Mouse (Mus musculus): ENCODE results near the gene Brpf3. TPM values are rescaled to one million over a fixed set of nuclear protein-coding genes. Genes with fewer than 3 reads are reported as not detected.
"Not testable (repeated sequence)": the region's sequence is repeated elsewhere in the genome, so short reads cannot be mapped to it uniquely, and the experiment has no call there.

Brpf3 gene
- polyA plus RNA-seq, 1 experiment from 2014 or later = 7.0 TPM

GRCm38 (mm10) chr17:28801474-28802005, 650 bp downstream of the Brpf3 start:
- peak; percentile 99 for ATAC-seq (ENCODE audit: low FRiP score)
- WGBS = under 1% methylated on average over 33 of the region's 42 CpGs

GRCm38 (mm10) chr17:28802006-28802481, 1.2 kb downstream of the Brpf3 start:
- Histone ChIP-seq H3K4me3 (replicated peaks) (peak overlapping the region; percentile 75), H3K9ac (replicated peaks) (peak overlapping the region; percentile 59), H3K27ac (replicated peaks) (peak overlapping the region; percentile 99), H3K4me1 (peaks cover 32% of the 10 kb centered on the region), H3K36me3 (peaks cover 11% of the 10 kb centered on the region), H3K9me3 (replicated peaks) (no peaks in the 10 kb centered on the region), H3K4me2 (peak overlapping the region; percentile 90), H3K27me3 (replicated peaks) (no peaks in the 10 kb centered on the region)
- under 1% methylated on average over 18 of the region's 18 CpGs for WGBS
- ATAC-seq (ENCODE audit: low FRiP score) = peak; percentile 26

More at GRCm38 (mm10) chr17:28801474-28802005, 650 bp downstream of the Brpf3 start:
- peak overlapping the region; percentile 75 for H3K4me3 ChIP-seq (replicated peaks)
- H3K36me3 ChIP-seq = peaks cover 6% of the 10 kb centered on the region
- peak overlapping the region; percentile 98 for H3K4me2 ChIP-seq
- H3K4me1 ChIP-seq = peaks cover 32% of the 10 kb centered on the region
- H3K27me3 ChIP-seq (replicated peaks) = no peaks in the 10 kb centered on the region
- H3K9me3 ChIP-seq (replicated peaks) = no peaks in the 10 kb centered on the region
- peak overlapping the region; percentile 96 for H3K9ac ChIP-seq (replicated peaks)
- peak overlapping the region; percentile 99 for H3K27ac ChIP-seq (replicated peaks)

GRCm38 (mm10) chr17:28803316-28803715, 2.4 kb downstream of the Brpf3 start:
- Histone ChIP-seq H3K4me3 (replicated peaks) (no peak overlapping the region), H3K27ac (replicated peaks) (no peak overlapping the region), H3K36me3 (peaks cover 21% of the 10 kb centered on the region), H3K4me2 (no peak overlapping the region), H3K9ac (replicated peaks) (no peak overlapping the region), H3K4me1 (peaks cover 32% of the 10 kb centered on the region), H3K9me3 (replicated peaks) (no peaks in the 10 kb centered on the region), H3K27me3 (replicated peaks) (no peaks in the 10 kb centered on the region)
- WGBS = 71% methylated on average over 1 of the region's 1 CpGs
- no peak for ATAC-seq (ENCODE audit: low FRiP score)

- Histone ChIP-seq H3K4me3 (replicated peaks) (no peak overlapping the region), H3K27me3 (replicated peaks) (no peaks in the 10 kb centered on the region), H3K9me3 (replicated peaks) (no peaks in the 10 kb centered on the region), H3K4me1 (peaks cover 21% of the 10 kb centered on the region), H3K9ac (replicated peaks) (no peak overlapping the region), H3K27ac (replicated peaks) (no peak overlapping the region), H3K4me2 (no peak overlapping the region), H3K36me3 (peaks cover 35% of the 10 kb centered on the region)
- ATAC-seq (ENCODE audit: low FRiP score) = no peak
- WGBS = 97% methylated on average over 6 of the region's 6 CpGs
These were observed 4.1 kb downstream of the Brpf3 start for GRCm38 (mm10) chr17:28804973-28805372.

- no peak for ATAC-seq (ENCODE audit: low FRiP score)
- H3K9ac ChIP-seq (replicated peaks) = no peak overlapping the region
- H3K36me3 ChIP-seq = peaks cover 47% of the 10 kb centered on the region
- no peaks in the 10 kb centered on the region for H3K9me3 ChIP-seq (replicated peaks)
- H3K4me2 ChIP-seq = no peak overlapping the region
- WGBS = 97% methylated on average over 19 of the region's 19 CpGs
- peaks cover 14% of the 10 kb centered on the region for H3K4me1 ChIP-seq
- no peak overlapping the region for H3K4me3 ChIP-seq (replicated peaks)
- no peak overlapping the region for H3K27ac ChIP-seq (replicated peaks)
- H3K27me3 ChIP-seq (replicated peaks) = no peaks in the 10 kb centered on the region
These were observed 5.9 kb downstream of the Brpf3 start for GRCm38 (mm10) chr17:28806770-28807169.

- no peak for ATAC-seq (ENCODE audit: low FRiP score)
- H3K27me3 ChIP-seq (replicated peaks) = no peaks in the 10 kb centered on the region
- no peak overlapping the region for H3K4me3 ChIP-seq (replicated peaks)
- peaks cover 61% of the 10 kb centered on the region for H3K36me3 ChIP-seq
- H3K4me2 ChIP-seq = no peak overlapping the region
- WGBS = over 99% methylated on average over 8 of the region's 8 CpGs
- no peak overlapping the region for H3K9ac ChIP-seq (replicated peaks)
- no peak overlapping the region for H3K27ac ChIP-seq (replicated peaks)
- H3K9me3 ChIP-seq (replicated peaks) = no peaks in the 10 kb centered on the region
- no peaks in the 10 kb centered on the region for H3K4me1 ChIP-seq
These were observed 7.8 kb downstream of the Brpf3 start for GRCm38 (mm10) chr17:28808714-28809113.

- Histone ChIP-seq H3K27me3 (replicated peaks) (no peaks in the 10 kb centered on the region), H3K9me3 (replicated peaks) (no peaks in the 10 kb centered on the region), H3K27ac (replicated peaks) (no peak overlapping the region), H3K4me3 (replicated peaks) (no peak overlapping the region), H3K9ac (replicated peaks) (no peak overlapping the region), H3K4me1 (no peaks in the 10 kb centered on the region), H3K4me2 (no peak overlapping the region), H3K36me3 (peaks cover 67% of the 10 kb centered on the region)
- WGBS = 95% methylated on average over 10 of the region's 10 CpGs
- ATAC-seq (ENCODE audit: low FRiP score) = no peak
These were observed 8.4 kb downstream of the Brpf3 start for GRCm38 (mm10) chr17:28809175-28809831.

GRCm38 (mm10) chr17:28812345-28812744, 11.5 kb downstream of the Brpf3 start:
- Histone ChIP-seq H3K36me3 (peaks cover 80% of the 10 kb centered on the region), H3K9ac (replicated peaks) (no peak overlapping the region), H3K4me2 (no peak overlapping the region), H3K27me3 (replicated peaks) (no peaks in the 10 kb centered on the region), H3K4me3 (replicated peaks) (no peak overlapping the region), H3K9me3 (replicated peaks) (no peaks in the 10 kb centered on the region), H3K27ac (replicated peaks) (no peak overlapping the region), H3K4me1 (no peaks in the 10 kb centered on the region)
- ATAC-seq (ENCODE audit: low FRiP score) = no peak
- WGBS = 97% methylated on average over 10 of the region's 10 CpGs

- Histone ChIP-seq H3K36me3 (peaks cover 85% of the 10 kb centered on the region), H3K27me3 (replicated peaks) (no peaks in the 10 kb centered on the region), H3K4me2 (no peak overlapping the region), H3K4me1 (no peaks in the 10 kb centered on the region), H3K27ac (replicated peaks) (no peak overlapping the region), H3K9me3 (replicated peaks) (no peaks in the 10 kb centered on the region), H3K4me3 (replicated peaks) (no peak overlapping the region), H3K9ac (replicated peaks) (no peak overlapping the region)
- no peak for ATAC-seq (ENCODE audit: low FRiP score)
- 89% methylated on average over 18 of the region's 18 CpGs for WGBS
These were observed 13.7 kb downstream of the Brpf3 start for GRCm38 (mm10) chr17:28814529-28815097.

- H3K27me3 ChIP-seq (replicated peaks) = no peaks in the 10 kb centered on the region
- no peaks in the 10 kb centered on the region for H3K4me1 ChIP-seq
- no peak overlapping the region for H3K4me3 ChIP-seq (replicated peaks)
- H3K9ac ChIP-seq (replicated peaks) = no peak overlapping the region
- peaks cover 81% of the 10 kb centered on the region for H3K36me3 ChIP-seq
- no peak for ATAC-seq (ENCODE audit: low FRiP score)
- H3K27ac ChIP-seq (replicated peaks) = no peak overlapping the region
- WGBS = 91% methylated on average over 10 of the region's 10 CpGs
- no peaks in the 10 kb centered on the region for H3K9me3 ChIP-seq (replicated peaks)
- no peak overlapping the region for H3K4me2 ChIP-seq
These were observed 14.6 kb downstream of the Brpf3 start for GRCm38 (mm10) chr17:28815384-28816004.

- ATAC-seq (ENCODE audit: low FRiP score); H3K4me3 ChIP-seq (replicated peaks); H3K9me3 ChIP-seq (replicated peaks); H3K4me1 ChIP-seq; H3K27me3 ChIP-seq (replicated peaks); H3K27ac ChIP-seq (replicated peaks); H3K4me2 ChIP-seq; H3K9ac ChIP-seq (replicated peaks): not testable (repeated sequence)
- H3K36me3 ChIP-seq = peaks cover 86% of the 10 kb centered on the region
- 96% methylated on average over 10 of the region's 10 CpGs for WGBS
These were observed 15.4 kb downstream of the Brpf3 start for GRCm38 (mm10) chr17:28816326-28816725.
